Mouse (Mus musculus): ENCODE results near the gene Mgat4c. TPM values are rescaled to one million over a fixed set of nuclear protein-coding genes. Genes with fewer than 3 reads are reported as not detected.

The Mgat4c gene
- polyA plus RNA-seq, 1 experiment from 2014 or later, result 2.1 TPM

GRCm38 (mm10) chr10:101827944-101828343 is 146.7 kb downstream of the Mgat4c start:
- Histone ChIP-seq H3K27me3 (no peaks in the 10 kb centered on the region), H3K4me1 (no peaks in the 10 kb centered on the region), H3K9ac (no peak overlapping the region), H3K4me3 (no peak overlapping the region), H3K4me2 (replicated peaks) (no peak overlapping the region), H3K36me3 (no peaks in the 10 kb centered on the region), H3K27ac (no peak overlapping the region), H3K9me3 (no peaks in the 10 kb centered on the region)
- 89% methylated on average over 2 of the region's 2 CpGs for WGBS
- no peak for ATAC-seq (ENCODE audit: low FRiP score, low read depth)

GRCm38 (mm10) chr10:101856115-101856514 is 174.8 kb downstream of the Mgat4c start:
- WGBS, result 49% methylated on average over 2 of the region's 2 CpGs
- Histone ChIP-seq H3K27me3 (no peaks in the 10 kb centered on the region), H3K27ac (no peak overlapping the region), H3K9me3 (no peaks in the 10 kb centered on the region), H3K4me1 (no peaks in the 10 kb centered on the region), H3K4me2 (replicated peaks) (no peak overlapping the region), H3K4me3 (no peak overlapping the region), H3K36me3 (no peaks in the 10 kb centered on the region), H3K9ac (no peak overlapping the region)
- no peak for ATAC-seq (ENCODE audit: low FRiP score, low read depth)

- Histone ChIP-seq H3K9me3 (no peaks in the 10 kb centered on the region), H3K4me3 (no peak overlapping the region), H3K4me1 (no peaks in the 10 kb centered on the region), H3K36me3 (no peaks in the 10 kb centered on the region), H3K27me3 (no peaks in the 10 kb centered on the region), H3K9ac (no peak overlapping the region), H3K4me2 (replicated peaks) (no peak overlapping the region), H3K27ac (no peak overlapping the region)
- 23% methylated on average over 1 of the region's 1 CpGs for WGBS
- no peak for ATAC-seq (ENCODE audit: low FRiP score, low read depth)
Observed at GRCm38 (mm10) chr10:101889866-101890265, 208.6 kb downstream of the Mgat4c start.

- ATAC-seq (ENCODE audit: low FRiP score, low read depth), result no peak
- Histone ChIP-seq H3K36me3 (no peaks in the 10 kb centered on the region), H3K4me3 (no peak overlapping the region), H3K27me3 (no peaks in the 10 kb centered on the region), H3K9me3 (no peaks in the 10 kb centered on the region), H3K9ac (no peak overlapping the region), H3K4me2 (replicated peaks) (no peak overlapping the region), H3K27ac (no peak overlapping the region), H3K4me1 (no peaks in the 10 kb centered on the region)
Observed at GRCm38 (mm10) chr10:101917328-101917814, 236.1 kb downstream of the Mgat4c start.

GRCm38 (mm10) chr10:101997612-101998011 is 316.3 kb downstream of the Mgat4c start:
- ATAC-seq (ENCODE audit: low FRiP score, low read depth), result no peak
- Histone ChIP-seq H3K4me2 (replicated peaks) (no peak overlapping the region), H3K4me1 (no peaks in the 10 kb centered on the region), H3K27ac (no peak overlapping the region), H3K27me3 (no peaks in the 10 kb centered on the region), H3K9ac (no peak overlapping the region), H3K36me3 (no peaks in the 10 kb centered on the region), H3K9me3 (no peaks in the 10 kb centered on the region), H3K4me3 (no peak overlapping the region)
- WGBS, result 67% methylated on average over 4 of the region's 4 CpGs

GRCm38 (mm10) chr10:102042513-102042912 is 361.2 kb downstream of the Mgat4c start:
- Histone ChIP-seq H3K4me2 (replicated peaks) (no peak overlapping the region), H3K4me3 (no peak overlapping the region), H3K36me3 (no peaks in the 10 kb centered on the region), H3K4me1 (no peaks in the 10 kb centered on the region), H3K9ac (no peak overlapping the region), H3K9me3 (no peaks in the 10 kb centered on the region), H3K27ac (no peak overlapping the region), H3K27me3 (no peaks in the 10 kb centered on the region)
- no peak for ATAC-seq (ENCODE audit: low FRiP score, low read depth)
- 73% methylated on average over 2 of the region's 2 CpGs for WGBS

- Histone ChIP-seq H3K36me3 (no peaks in the 10 kb centered on the region), H3K4me2 (replicated peaks) (no peak overlapping the region), H3K9ac (no peak overlapping the region), H3K27ac (no peak overlapping the region), H3K9me3 (no peaks in the 10 kb centered on the region), H3K4me3 (no peak overlapping the region), H3K27me3 (no peaks in the 10 kb centered on the region), H3K4me1 (no peaks in the 10 kb centered on the region)
- ATAC-seq (ENCODE audit: low FRiP score, low read depth), result no peak
- 65% methylated on average over 3 of the region's 3 CpGs for WGBS
Observed at GRCm38 (mm10) chr10:102056218-102056617, 374.9 kb downstream of the Mgat4c start.

GRCm38 (mm10) chr10:102056975-102057565 is 375.8 kb downstream of the Mgat4c start:
- H3K27me3 ChIP-seq, result no peaks in the 10 kb centered on the region
- no peaks in the 10 kb centered on the region for H3K9me3 ChIP-seq
- no peak overlapping the region for H3K4me2 ChIP-seq (replicated peaks)
- H3K27ac ChIP-seq, result no peak overlapping the region
- WGBS, result 47% methylated on average over 2 of the region's 2 CpGs
- H3K36me3 ChIP-seq, result no peaks in the 10 kb centered on the region
- H3K9ac ChIP-seq, result no peak overlapping the region
- ATAC-seq (ENCODE audit: low FRiP score, low read depth), result no peak
- H3K4me3 ChIP-seq, result no peak overlapping the region
- H3K4me1 ChIP-seq, result no peaks in the 10 kb centered on the region

- no peak for ATAC-seq (ENCODE audit: low FRiP score, low read depth)
- Histone ChIP-seq H3K4me3 (no peak overlapping the region), H3K27ac (no peak overlapping the region), H3K4me1 (no peaks in the 10 kb centered on the region), H3K36me3 (no peaks in the 10 kb centered on the region), H3K9me3 (no peaks in the 10 kb centered on the region), H3K4me2 (replicated peaks) (no peak overlapping the region), H3K9ac (no peak overlapping the region), H3K27me3 (no peaks in the 10 kb centered on the region)
Observed at GRCm38 (mm10) chr10:102074541-102075398, 393.5 kb downstream of the Mgat4c start.

GRCm38 (mm10) chr10:102123153-102123552 is 441.9 kb downstream of the Mgat4c start:
- Histone ChIP-seq H3K4me2 (replicated peaks) (no peak overlapping the region), H3K27me3 (no peaks in the 10 kb centered on the region), H3K36me3 (no peaks in the 10 kb centered on the region), H3K27ac (no peak overlapping the region), H3K9ac (no peak overlapping the region), H3K9me3 (no peaks in the 10 kb centered on the region), H3K4me1 (no peaks in the 10 kb centered on the region), H3K4me3 (no peak overlapping the region)
- 79% methylated on average over 1 of the region's 1 CpGs for WGBS
- no peak for ATAC-seq (ENCODE audit: low FRiP score, low read depth)

- no peak overlapping the region for H3K4me3 ChIP-seq
- WGBS, result 82% methylated on average over 4 of the region's 4 CpGs
- no peaks in the 10 kb centered on the region for H3K9me3 ChIP-seq
- H3K4me1 ChIP-seq, result no peaks in the 10 kb centered on the region
- H3K4me2 ChIP-seq (replicated peaks), result no peak overlapping the region
- no peak overlapping the region for H3K27ac ChIP-seq
- no peak overlapping the region for H3K9ac ChIP-seq
- no peak for ATAC-seq (ENCODE audit: low FRiP score, low read depth)
- H3K36me3 ChIP-seq, result no peaks in the 10 kb centered on the region
- H3K27me3 ChIP-seq, result no peaks in the 10 kb centered on the region
Observed at GRCm38 (mm10) chr10:102127340-102127739, 446.1 kb downstream of the Mgat4c start.

- no peak overlapping the region for H3K27ac ChIP-seq
- ATAC-seq (ENCODE audit: low FRiP score, low read depth), result no peak
- H3K9ac ChIP-seq, result no peak overlapping the region
- H3K4me2 ChIP-seq (replicated peaks), result no peak overlapping the region
- H3K36me3 ChIP-seq, result no peaks in the 10 kb centered on the region
- H3K4me3 ChIP-seq, result no peak overlapping the region
- H3K9me3 ChIP-seq, result no peaks in the 10 kb centered on the region
- H3K27me3 ChIP-seq, result no peaks in the 10 kb centered on the region
- 74% methylated on average over 5 of the region's 5 CpGs for WGBS
- no peaks in the 10 kb centered on the region for H3K4me1 ChIP-seq
Observed at GRCm38 (mm10) chr10:102154865-102155264, 473.6 kb downstream of the Mgat4c start.
